Mouse (Mus musculus) embryonic fibroblast, embryonic 13.5 days (primary cell): ENCODE measurements at regions not wholly inside any gene's neighbourhood (a gene's known extent, or its start where the extent isn't known, plus 50 kb on each side); places are given as distances from the start of the nearest gene placed in this dataset.

ENCODE experiments used
- H3K27ac ChIP-seq: 2 replicates; pipeline ENCODE4 v1.5.1; 2012; ENCODE audit warnings: low read length, control low read depth, inconsistent platforms; ENCODE audit not compliant: insufficient read depth
- H3K4me1 ChIP-seq: 2 replicates; pipeline ENCODE4 v1.6.1; 2011; ENCODE audit warnings: low read length; ENCODE audit not compliant: control insufficient read depth, insufficient read depth
- H3K4me3 ChIP-seq: 2 replicates; pipeline ENCODE4 v1.5.1; 2011; ENCODE audit warnings: mild to moderate bottlenecking, control low read depth, low read length; ENCODE audit not compliant: insufficient read depth
- CTCF ChIP-seq: IDR thresholded peaks from 2 replicates; pipeline ENCODE4 v1.5.1; 2011; ENCODE audit warnings: mild to moderate bottlenecking, control low read depth, low read length, moderate library complexity, borderline replicate concordance; ENCODE audit not compliant: insufficient read depth
- POLR2A ChIP-seq: IDR thresholded peaks from 2 replicates; pipeline ENCODE4 v1.6.1; 2011; ENCODE audit warnings: low read depth, mild to moderate bottlenecking, control low read depth, low read length, moderate library complexity

GRCm38 (mm10) chr1:130309746-130310145 is 113.1 kb downstream of the Cd55b start:
- no peak overlapping the region for H3K27ac ChIP-seq
- no peak overlapping the region for H3K4me3 ChIP-seq
- no peaks in the 10 kb centered on the region for H3K4me1 ChIP-seq
- TF ChIP-seq CTCF (no peak), POLR2A (no peak)

GRCm38 (mm10) chr1:130301828-130302386 is 120.9 kb downstream of the Cd55b start:
- no peak overlapping the region for H3K27ac ChIP-seq
- no peak overlapping the region for H3K4me3 ChIP-seq
- H3K4me1 ChIP-seq = no peaks in the 10 kb centered on the region
- TF ChIP-seq CTCF (no peak), POLR2A (no peak)

GRCm38 (mm10) chr1:130300065-130300815 is 122.6 kb downstream of the Cd55b start:
- TF ChIP-seq CTCF = no peak
- no peak for TF ChIP-seq POLR2A
- Histone ChIP-seq H3K4me3 (no peak overlapping the region), H3K4me1 (no peaks in the 10 kb centered on the region), H3K27ac (no peak overlapping the region)

GRCm38 (mm10) chr1:130299641-130300040 is 123.2 kb downstream of the Cd55b start:
- TF ChIP-seq CTCF = no peak
- no peak for TF ChIP-seq POLR2A
- Histone ChIP-seq H3K27ac (no peak overlapping the region), H3K4me3 (no peak overlapping the region), H3K4me1 (no peaks in the 10 kb centered on the region)

DNA sequence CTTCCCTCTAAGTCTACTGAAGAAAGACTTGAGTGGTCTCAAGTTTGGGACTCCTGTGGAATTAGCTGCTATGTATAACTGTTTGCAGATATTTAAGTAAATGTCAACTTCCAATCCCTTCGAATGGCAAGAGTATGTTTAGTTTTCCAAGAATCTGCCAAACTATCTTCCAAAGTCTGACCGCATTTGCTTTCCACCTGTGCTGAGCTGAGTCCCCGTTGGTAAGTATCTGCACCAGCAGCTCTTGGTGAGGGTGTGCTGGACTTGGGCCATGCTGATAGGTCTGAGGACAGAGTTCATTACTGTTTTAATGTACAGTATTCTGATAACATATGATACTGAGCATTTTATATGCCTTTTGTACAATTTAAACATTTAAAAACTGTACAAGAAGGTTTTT is 123.7 kb downstream of the Cd55b start:
- no peak overlapping the region for H3K27ac ChIP-seq
- no peak for TF ChIP-seq CTCF
- TF ChIP-seq POLR2A = no peak

DNA sequence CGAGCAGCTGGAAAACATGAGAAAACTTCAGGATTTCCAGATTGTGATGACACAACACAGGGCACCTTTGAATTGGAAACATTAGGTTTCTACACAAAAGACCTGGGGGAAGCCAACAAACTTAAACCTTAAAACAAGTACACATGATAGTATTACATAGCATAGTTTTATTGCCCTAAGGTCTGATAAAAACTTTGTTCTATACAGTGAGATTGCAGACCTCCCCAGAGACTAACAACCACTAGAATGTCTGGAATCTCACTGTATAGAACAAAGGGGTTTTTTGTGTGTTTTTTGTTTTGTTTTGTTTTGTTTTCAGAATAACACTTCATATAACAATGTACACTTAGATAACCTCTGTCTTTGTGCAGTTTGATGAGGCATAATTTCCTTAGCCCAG is 124.2 kb downstream of the Cd55b start:
- Histone ChIP-seq H3K4me3 (no peak overlapping the region), H3K27ac (no peak overlapping the region), H3K4me1 (no peaks in the 10 kb centered on the region)
- TF ChIP-seq CTCF (no peak), POLR2A (no peak)

More for the DNA sequence above, 123.7 kb downstream of the Cd55b start:
- Histone ChIP-seq H3K4me1 (no peaks in the 10 kb centered on the region), H3K4me3 (no peak overlapping the region)

GRCm38 (mm10) chr1:130297471-130297870 is 125.3 kb downstream of the Cd55b start:
- Histone ChIP-seq H3K4me3 (no peak overlapping the region), H3K27ac (no peak overlapping the region), H3K4me1 (no peaks in the 10 kb centered on the region)
- TF ChIP-seq CTCF (no peak), POLR2A (no peak)

DNA sequence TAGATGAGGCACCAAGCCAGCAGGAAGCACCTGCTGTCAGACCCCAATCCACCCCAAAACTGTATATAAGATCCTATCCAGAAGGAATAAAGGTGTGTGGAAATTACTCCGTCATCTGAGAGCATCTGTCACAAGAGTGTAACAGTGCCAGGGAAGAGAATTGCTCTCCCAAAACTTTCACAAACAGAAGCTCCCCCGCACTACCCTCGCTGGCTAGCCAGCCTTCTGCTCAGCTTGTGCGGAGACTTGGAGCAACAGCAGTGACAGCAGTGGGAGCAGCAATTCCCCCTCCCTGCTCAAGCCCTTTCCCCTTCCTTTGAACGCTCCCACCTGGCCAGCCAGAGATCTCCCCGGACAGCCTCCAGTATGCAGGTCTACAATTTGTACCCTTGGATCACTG is 136.9 kb downstream of the Cd55b start:
- no peak for TF ChIP-seq POLR2A
- no peak for TF ChIP-seq CTCF
- Histone ChIP-seq H3K4me3 (no peak overlapping the region), H3K27ac (no peak overlapping the region), H3K4me1 (no peaks in the 10 kb centered on the region)

DNA sequence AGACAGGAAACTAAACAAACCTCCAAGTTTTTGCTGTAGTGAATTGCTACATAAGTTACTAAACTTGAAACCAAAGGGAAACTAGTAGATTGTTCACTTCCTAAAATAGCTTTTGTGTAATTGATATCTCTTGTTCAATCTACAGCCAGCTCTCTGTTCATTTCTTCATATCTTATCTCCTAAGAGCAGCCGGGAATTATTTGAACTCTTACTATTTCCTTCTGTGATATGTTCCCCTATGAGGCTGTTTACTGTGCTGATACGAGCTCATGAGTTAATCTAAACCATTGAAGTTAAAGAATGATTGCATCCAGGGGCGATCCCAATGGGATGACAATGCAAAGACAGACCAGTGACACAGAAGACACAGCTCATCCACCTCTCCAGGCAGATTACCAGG is 140.7 kb downstream of the Cd55b start:
- no peak overlapping the region for H3K27ac ChIP-seq
- H3K4me1 ChIP-seq = no peaks in the 10 kb centered on the region
- H3K4me3 ChIP-seq = no peak overlapping the region
- TF ChIP-seq POLR2A (no peak), CTCF (no peak)

DNA sequence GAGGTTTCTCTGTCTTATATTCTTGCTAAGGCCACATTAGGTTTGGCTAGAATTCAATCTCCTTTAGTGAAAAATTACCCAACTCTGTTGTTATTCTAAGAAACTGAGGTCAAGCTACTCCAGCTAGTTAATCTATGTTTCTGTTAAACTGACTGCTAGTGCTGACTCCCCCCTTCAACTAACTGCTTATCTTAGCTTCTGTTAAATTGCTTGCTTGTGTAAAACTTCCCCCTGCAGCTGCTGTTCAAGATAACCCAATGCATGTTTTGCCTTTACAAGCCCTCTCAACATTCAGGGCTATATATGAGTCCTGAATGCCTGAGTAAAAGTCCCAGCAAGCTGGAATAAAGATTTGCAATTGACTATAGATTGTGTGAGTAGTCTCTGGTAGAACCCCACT is 143.6 kb downstream of the Cd55b start:
- no peak for TF ChIP-seq POLR2A
- no peak for TF ChIP-seq CTCF
- H3K4me1 ChIP-seq = no peaks in the 10 kb centered on the region
- no peak overlapping the region for H3K27ac ChIP-seq
- H3K4me3 ChIP-seq = no peak overlapping the region
